Mouse (Mus musculus) MEL (cell line): ENCODE data around the gene Map3k1. TPM values are rescaled to one million over a fixed set of nuclear protein-coding genes. Genes with fewer than 3 reads are reported as not detected.

Experiments used
- DNase-seq: peaks from one replicate; pipeline ENCODE4 v3.0.0; 2011; ENCODE audit warnings: low read depth, low spot score
- H3K27ac ChIP-seq: 2 replicates; pipeline ENCODE4 v1.5.1; 2012; ENCODE audit warnings: low read depth, mild to moderate bottlenecking, control low read depth, low read length, moderate library complexity; ENCODE audit not compliant: control insufficient read depth
- H3K27me3 ChIP-seq, 2 experiments: fragments of 150-350 bp in 1 of 2; sonication (generic) in 1 of 2; 2 replicates each; pipeline ENCODE4 v1.6.1; 2012; ENCODE audit warnings: low read length in 2 of 2, mild to moderate bottlenecking in 2 of 2, improper control_type of control experiment in 1 of 2, moderate library complexity in 1 of 2; ENCODE audit not compliant: insufficient read depth in 2 of 2, control insufficient read depth in 1 of 2
- H3K36me3 ChIP-seq, 2 experiments: 2 replicates each; pipeline ENCODE4 v1.6.1; 2012 to 2014; ENCODE audit warnings: low read length in 2 of 2, improper control_type of control experiment in 1 of 2, inconsistent platforms in 1 of 2, mild to moderate bottlenecking in 1 of 2; ENCODE audit not compliant: insufficient read depth in 2 of 2, control insufficient read depth in 1 of 2
- H3K4me1 ChIP-seq, 2 experiments: fragments of 150-350 bp in 1 of 2; sonication (generic) in 1 of 2; 2 replicates each; pipeline ENCODE4 v1.6.1; 2012; ENCODE audit warnings: low read length in 2 of 2, improper control_type of control experiment in 1 of 2, mild to moderate bottlenecking in 1 of 2; ENCODE audit not compliant: insufficient read depth in 2 of 2, control insufficient read depth in 1 of 2
- H3K4me3 ChIP-seq, 2 experiments: fragments of 150-350 bp in 1 of 2; sonication (generic) in 1 of 2; 2 replicates each; pipeline ENCODE4 v1.5.1; 2012; ENCODE audit warnings: low read depth in 2 of 2, low read length in 2 of 2, mild to moderate bottlenecking in 2 of 2, moderate library complexity in 2 of 2, control low read depth in 1 of 2, improper control_type of control experiment in 1 of 2; ENCODE audit not compliant: control insufficient read depth in 1 of 2, insufficient read depth in 1 of 2
- H3K79me2 ChIP-seq: 2 replicates; pipeline ENCODE4 v1.6.1; 2012; ENCODE audit warnings: mild to moderate bottlenecking, low read length, moderate library complexity; ENCODE audit not compliant: control insufficient read depth, poor library complexity, insufficient read depth
- H3K9ac ChIP-seq: 2 replicates; pipeline ENCODE4 v1.6.1; 2012; ENCODE audit warnings: low read depth, mild to moderate bottlenecking, control low read depth, low read length, moderate library complexity; ENCODE audit not compliant: control insufficient read depth, poor library complexity, severe bottlenecking
- H3K9me3 ChIP-seq: fragments of 150-350 bp; sonication (generic); replicated peaks from 2 replicates; pipeline ENCODE4 v1.6.1; 2012; ENCODE audit warnings: mild to moderate bottlenecking, low read length, improper control_type of control experiment, moderate library complexity; ENCODE audit not compliant: insufficient read depth
- BHLHE40 ChIP-seq: IDR thresholded peaks from 2 replicates; pipeline ENCODE4 v1.6.1; 2012; ENCODE audit warnings: low read depth, mild to moderate bottlenecking, inconsistent platforms, low read length, improper control_type of control experiment, borderline replicate concordance
- CHD1 ChIP-seq: IDR thresholded peaks from 2 replicates; pipeline ENCODE4 v1.6.1; 2012; ENCODE audit warnings: low read depth, mild to moderate bottlenecking, inconsistent platforms, low read length, improper control_type of control experiment
- EP300 ChIP-seq, 2 experiments: IDR thresholded peaks; 2 replicates each; pipeline ENCODE4 v1.6.1; 2011; ENCODE audit warnings: improper control_type of control experiment in 2 of 2, low read length in 2 of 2, low read depth in 1 of 2, mild to moderate bottlenecking in 1 of 2
- KAT2A ChIP-seq: conservative IDR thresholded peaks from 2 replicates; pipeline ENCODE4 v1.6.1; 2012; ENCODE audit warnings: low read depth, low read length, improper control_type of control experiment, inconsistent platforms
- MAZ ChIP-seq: IDR thresholded peaks from 2 replicates; pipeline ENCODE4 v1.6.1; 2012; ENCODE audit warnings: low read depth, mild to moderate bottlenecking, inconsistent platforms, low read length, improper control_type of control experiment
- MXI1 ChIP-seq: IDR thresholded peaks from 2 replicates; pipeline ENCODE4 v1.6.1; 2011; ENCODE audit warnings: mild to moderate bottlenecking, low read depth, low read length, improper control_type of control experiment
- MYB ChIP-seq: IDR thresholded peaks from 2 replicates; pipeline ENCODE4 v1.6.1; 2011; ENCODE audit warnings: mild to moderate bottlenecking, low read depth, low read length, improper control_type of control experiment
- NELFE ChIP-seq: IDR thresholded peaks from 2 replicates; pipeline ENCODE4 v1.6.1; 2011; ENCODE audit warnings: low read depth, low read length, improper control_type of control experiment
- POLR2AphosphoS2 ChIP-seq: IDR thresholded peaks from 2 replicates; pipeline ENCODE4 v1.6.1; 2011; ENCODE audit warnings: low read length, improper control_type of control experiment
- POLR2AphosphoS5 ChIP-seq: IDR thresholded peaks from 2 replicates; pipeline ENCODE4 v1.6.1; 2012; ENCODE audit warnings: low read depth, borderline replicate concordance, mild to moderate bottlenecking, inconsistent platforms, low read length, moderate library complexity, mixed read lengths
- TCF12 ChIP-seq: IDR thresholded peaks from 2 replicates; pipeline ENCODE4 v1.6.1; 2014; ENCODE audit warnings: low read depth, mild to moderate bottlenecking, inconsistent platforms, low read length, improper control_type of control experiment, moderate library complexity
- USF1 ChIP-seq: IDR thresholded peaks from 2 replicates; pipeline ENCODE4 v1.6.1; 2014; ENCODE audit warnings: low read depth, mild to moderate bottlenecking, inconsistent platforms, low read length, improper control_type of control experiment, moderate library complexity
- polyA plus RNA-seq, 2 experiments: library from polyadenylated mRNA; stranded (reverse) in 1 of 2; unstranded in 1 of 2; fragments of >175 nt in 1 of 2; fragments of >200 nt in 1 of 2; gene quantifications; 2 replicates each; pipeline versions ENCODE4 v1.2.1 to v1.2.4; 2012; ENCODE audit warnings: low replicate concordance in 2 of 2, low read depth in 1 of 2; ENCODE audit not compliant: insufficient read length in 2 of 2, insufficient read depth in 1 of 2, missing spikeins in 1 of 2
- total RNA-seq: library from RNA; depleted of rRNA; stranded (reverse); fragments of 300-350 nt; gene quantifications from 2 replicates; pipeline ENCODE4 v1.2.3, GENCODE M21; 2012

Map3k1 gene
- total and polyA plus RNA-seq, 3 experiments = 4.3 to 20.7 (median 4.4) TPM

DNA sequence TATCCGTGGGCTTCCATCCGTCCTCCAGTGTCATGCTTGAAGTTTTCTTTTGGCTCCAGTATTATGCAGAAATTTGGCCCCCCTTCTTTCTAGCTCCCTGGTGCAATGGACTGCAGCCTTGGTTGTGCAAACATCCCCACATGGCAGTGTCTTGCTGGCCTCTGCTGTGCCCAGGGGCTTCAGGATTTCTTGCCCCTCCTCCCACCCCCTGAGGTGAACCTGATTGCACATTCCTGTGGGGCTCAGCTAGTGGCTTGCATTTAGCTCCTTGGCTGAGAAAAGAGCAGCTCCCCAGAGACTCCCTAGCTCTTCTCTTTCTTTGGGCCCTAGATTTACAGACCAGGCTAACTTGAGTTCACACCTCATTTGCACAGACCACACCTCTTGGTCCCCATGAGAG is 20.7 kb upstream of the Map3k1 start:
- no peak for DNase-seq
- H3K4me1 ChIP-seq = no peaks in the 10 kb centered on the region
- H3K9ac ChIP-seq = no peak overlapping the region
- H3K79me2 ChIP-seq = no peaks in the 10 kb centered on the region
- H3K27me3 ChIP-seq = peaks cover 0 to 2% of the 10 kb centered on the region in 2 experiments; a peak in 2 of 4 replicates
- H3K9me3 ChIP-seq = no peaks in the 10 kb centered on the region
- no peaks in the 10 kb centered on the region for H3K36me3 ChIP-seq
- TF ChIP-seq POLR2AphosphoS5 = no peak
- TF ChIP-seq, all 39 proteins: peak for 0
- Histone ChIP-seq H3K27ac (no peak overlapping the region), H3K4me3 (no peak overlapping the region)

DNA sequence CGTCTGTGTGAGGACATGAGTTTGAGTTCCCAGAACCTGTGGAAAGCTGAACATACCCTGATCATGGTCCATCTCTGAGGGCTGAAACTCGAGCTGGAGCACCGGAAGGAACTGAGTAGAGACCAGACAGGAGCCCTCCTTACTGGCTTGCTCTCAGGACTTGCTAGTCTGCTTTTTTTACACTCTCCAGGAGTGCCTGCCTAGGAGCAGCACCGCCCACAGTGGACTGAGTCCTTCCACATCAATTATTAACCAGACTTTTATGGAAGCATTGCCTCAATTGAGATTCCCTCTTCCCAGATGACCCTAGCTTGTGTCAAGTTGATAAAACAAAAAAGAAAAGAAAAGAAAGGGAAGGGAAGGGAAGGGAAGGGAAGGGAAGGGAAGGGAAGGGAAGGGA is 18.7 kb upstream of the Map3k1 start:
- Histone ChIP-seq H3K27ac (no peak overlapping the region), H3K4me3 (no peak overlapping the region)
- no peak for TF ChIP-seq MYB
- no peak for TF ChIP-seq EP300 (IDR thresholded peaks at IDR 0.05; ENCODE audit: low read depth in 1 of 2, low read length in 2 of 2)
- TF ChIP-seq BHLHE40 = no peak
- no peak for TF ChIP-seq CHD1
- no peak for TF ChIP-seq TCF12
- no peak for TF ChIP-seq MAZ
- TF ChIP-seq, all 39 proteins: peak for 0
- H3K79me2 ChIP-seq = no peaks in the 10 kb centered on the region
- DNase-seq = no peak
- no peaks in the 10 kb centered on the region; a peak in 2 of 4 replicates for H3K27me3 ChIP-seq
- no peaks in the 10 kb centered on the region for H3K9me3 ChIP-seq
- no peaks in the 10 kb centered on the region for H3K4me1 ChIP-seq
- no peaks in the 10 kb centered on the region for H3K36me3 ChIP-seq
- no peak overlapping the region for H3K9ac ChIP-seq

DNA sequence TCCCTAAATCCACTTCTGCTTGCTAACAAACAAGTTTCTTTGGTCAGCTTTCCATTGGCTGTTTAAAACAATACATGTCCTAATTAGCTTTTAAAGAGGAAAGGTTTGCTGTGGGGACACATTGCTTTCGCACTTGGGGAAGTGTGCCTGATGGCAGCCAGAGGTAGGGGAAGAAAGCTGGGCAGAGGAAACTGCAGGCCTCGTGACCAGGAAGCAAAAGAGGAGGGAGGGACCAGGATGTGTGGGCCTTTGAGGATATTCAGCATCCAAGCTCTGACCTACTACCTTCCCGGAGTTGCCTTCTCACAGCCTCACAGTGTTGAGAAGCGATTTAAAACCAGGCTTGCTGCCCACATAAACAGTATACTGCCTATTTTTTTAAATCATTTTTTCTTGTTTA is 15.4 kb upstream of the Map3k1 start:
- no peak for TF ChIP-seq NELFE
- no peak for TF ChIP-seq KAT2A
- no peak for TF ChIP-seq MXI1
- TF ChIP-seq POLR2AphosphoS2 = no peak
- TF ChIP-seq USF1 = no peak
- Histone ChIP-seq H3K9ac (no peak overlapping the region), H3K9me3 (no peaks in the 10 kb centered on the region), H3K27me3 (no peaks in the 10 kb centered on the region), H3K27ac (no peak overlapping the region), H3K36me3 (no peaks in the 10 kb centered on the region), H3K79me2 (no peaks in the 10 kb centered on the region), H3K4me3 (no peak overlapping the region), H3K4me1 (no peaks in the 10 kb centered on the region)
- no peak for DNase-seq
